Mouse (Mus musculus) megakaryocyte, embryonic 14.5 days (primary cell): ENCODE measurements around the gene Eri3. TPM values are rescaled to one million over a fixed set of nuclear protein-coding genes. Genes with fewer than 3 reads are reported as not detected.

Source experiments
- H3K27me3 ChIP-seq: replicated peaks from 2 replicates; pipeline ENCODE3; 2012; ENCODE audit warnings: inconsistent platforms
- H3K36me3 ChIP-seq: replicated peaks from 2 replicates; pipeline ENCODE3; 2012; ENCODE audit warnings: low read length, inconsistent platforms, mixed read lengths
- H3K4me1 ChIP-seq: 2 replicates; pipeline ENCODE4 v1.6.1; 2012; ENCODE audit warnings: inconsistent platforms
- H3K4me3 ChIP-seq: replicated peaks from 2 replicates; pipeline ENCODE3; 2012; ENCODE audit warnings: moderate library complexity, mild to moderate bottlenecking, inconsistent platforms
- H3K9me3 ChIP-seq: 2 replicates; pipeline ENCODE4 v1.6.1; 2012; ENCODE audit warnings: inconsistent platforms
- FLI1 ChIP-seq: IDR thresholded peaks from 2 replicates; pipeline ENCODE4 v1.6.1; 2012; ENCODE audit warnings: low read length, inconsistent platforms, mixed read lengths
- GATA1 ChIP-seq: IDR thresholded peaks from 3 replicates; pipeline ENCODE4 v1.6.1; 2012; ENCODE audit warnings: mixed read lengths, low read length, inconsistent platforms, borderline replicate concordance
- polyA plus RNA-seq: library from polyadenylated mRNA; stranded (reverse); fragments of >175 nt; gene quantifications from 2 replicates; pipeline ENCODE4 v1.2.3, GENCODE M21; 2012; ENCODE audit warnings: low replicate concordance; ENCODE audit not compliant: insufficient read depth

The Eri3 gene
- polyA plus RNA-seq, 1 experiment: 233 TPM

DNA sequence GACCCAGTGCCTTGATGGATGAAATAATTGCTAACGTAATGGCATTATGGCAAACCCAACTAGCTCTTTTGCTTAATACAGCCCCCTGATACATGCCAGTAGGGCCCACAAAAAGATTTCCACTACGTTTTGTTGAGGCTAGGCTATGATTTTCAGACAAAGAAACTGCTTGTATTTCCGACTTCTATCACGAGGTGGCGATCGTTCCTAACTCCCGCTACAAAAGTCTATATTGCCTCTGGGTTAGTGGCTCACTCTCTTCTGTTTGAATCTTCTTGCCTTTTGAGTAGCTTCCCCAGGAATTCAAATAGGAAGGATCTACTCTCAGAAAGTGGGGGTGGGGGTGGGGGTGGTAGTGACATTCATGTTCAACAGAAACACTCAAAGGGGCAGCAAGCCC lies 155.2 kb downstream of the Eri3 start:
- Histone ChIP-seq H3K9me3 (no peaks in the 10 kb centered on the region), H3K36me3 (no peaks in the 10 kb centered on the region), H3K27me3 (peaks cover 20% of the 10 kb centered on the region), H3K4me1 (no peaks in the 10 kb centered on the region), H3K4me3 (no peak overlapping the region)
- TF ChIP-seq FLI1: no peak
- TF ChIP-seq GATA1: no peak

GRCm38 (mm10) chr4:117708780-117709550 lies 158.8 kb downstream of the Eri3 start:
- Histone ChIP-seq H3K4me3 (no peak overlapping the region), H3K27me3 (peaks cover 35% of the 10 kb centered on the region), H3K36me3 (no peaks in the 10 kb centered on the region), H3K4me1 (no peaks in the 10 kb centered on the region), H3K9me3 (no peaks in the 10 kb centered on the region)
- no peak for TF ChIP-seq GATA1
- TF ChIP-seq FLI1: no peak

DNA sequence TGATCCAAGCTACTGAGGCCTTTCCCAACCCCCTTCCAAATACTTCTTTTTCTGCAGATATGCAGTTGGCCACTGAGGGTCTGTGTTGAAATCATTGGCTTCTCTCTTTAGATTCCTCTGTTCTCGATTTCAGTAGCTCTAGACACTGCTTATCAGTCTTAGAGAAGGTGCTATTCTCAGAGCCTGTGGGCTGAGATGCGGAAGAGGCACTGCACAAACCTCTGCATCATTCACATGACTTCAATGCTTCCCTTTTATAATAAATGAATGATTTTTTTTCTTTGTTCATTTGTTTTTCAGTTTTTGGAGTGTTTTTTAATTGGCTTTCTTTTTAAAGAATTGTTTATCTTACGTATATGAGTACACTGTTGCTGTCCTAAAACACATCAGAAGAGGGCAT lies 162.1 kb downstream of the Eri3 start:
- no peaks in the 10 kb centered on the region for H3K9me3 ChIP-seq
- no peaks in the 10 kb centered on the region for H3K36me3 ChIP-seq
- no peaks in the 10 kb centered on the region for H3K4me1 ChIP-seq
- no peak overlapping the region for H3K4me3 ChIP-seq
- peaks cover 36% of the 10 kb centered on the region for H3K27me3 ChIP-seq
- TF ChIP-seq GATA1: no peak

- Histone ChIP-seq H3K9me3 (no peaks in the 10 kb centered on the region), H3K27me3 (peaks cover 36% of the 10 kb centered on the region), H3K36me3 (no peaks in the 10 kb centered on the region), H3K4me1 (no peaks in the 10 kb centered on the region), H3K4me3 (no peak overlapping the region)
- TF ChIP-seq GATA1 (no peak), FLI1 (no peak)
These were observed 163.3 kb downstream of the Eri3 start for GRCm38 (mm10) chr4:117713303-117714098.

Other genes starting within 250 kb of the Eri3 start
- 37.4 and 38.2 TPM in 2 replicates for gene Rnf220, start 53.3 kb upstream of the Eri3 start, polyA plus RNA-seq
- gene Dmap1, start 131.9 kb downstream of the Eri3 start, polyA plus RNA-seq: 7.7 and 22.5 TPM in 2 replicates
- gene Gm12845, start 174.0 kb downstream of the Eri3 start, polyA plus RNA-seq: not detected in 2 replicates
- not detected in 2 replicates for gene Klf17, start 215.3 kb downstream of the Eri3 start, polyA plus RNA-seq